Mouse (Mus musculus): ENCODE data around the gene Dennd4b. TPM values are rescaled to one million over a fixed set of nuclear protein-coding genes. Genes with fewer than 3 reads are reported as not detected.
"Not testable (repeated sequence)": the region's sequence is repeated elsewhere in the genome, so short reads cannot be mapped to it uniquely, and the experiment has no call there.

The Dennd4b gene
- total RNA-seq, 2 experiments from 2014 or later = 8.5 to 17.0 TPM

DNA sequence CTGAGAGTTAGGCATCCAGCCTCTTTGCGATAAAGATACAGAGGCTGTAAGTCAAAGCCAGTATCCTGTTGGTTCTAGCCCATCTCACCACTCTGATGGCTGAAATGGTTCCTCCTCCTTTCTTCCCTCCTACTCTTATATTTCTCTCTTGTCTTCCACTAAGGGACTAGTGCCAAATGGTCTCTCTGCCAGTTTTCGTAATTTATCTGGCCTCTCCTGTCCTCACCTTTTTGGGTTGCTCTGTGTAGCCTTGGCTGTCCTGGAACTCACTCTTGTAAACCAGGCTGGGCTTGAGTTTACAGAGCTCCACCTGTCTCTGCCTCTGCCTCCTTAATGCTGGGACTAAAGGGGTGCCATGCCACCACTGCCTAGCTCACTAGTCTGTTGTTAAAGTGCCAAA lies 12.3 kb upstream of the Dennd4b start:
- DNase-seq = not testable (repeated sequence)

DNA sequence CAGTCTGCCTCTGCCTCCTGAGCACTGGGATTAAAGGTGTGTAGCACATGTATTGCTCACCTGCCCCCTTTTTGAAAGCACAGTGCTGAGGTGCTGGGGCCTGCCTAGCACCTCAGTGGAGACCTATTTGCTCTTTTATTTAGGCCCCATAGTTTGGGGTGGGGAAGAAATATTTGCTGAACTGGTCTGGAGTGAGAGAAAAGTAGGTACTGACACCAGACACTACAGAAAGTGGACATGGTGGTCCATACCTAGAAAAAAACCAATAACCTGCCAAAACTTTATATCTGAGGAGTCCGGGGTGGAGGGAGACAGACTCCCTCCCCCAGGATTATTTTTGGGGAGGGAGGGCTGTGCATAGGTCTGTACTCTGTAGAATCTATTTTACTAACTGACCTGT lies 11.8 kb upstream of the Dennd4b start:
- not testable (repeated sequence) for DNase-seq

DNA sequence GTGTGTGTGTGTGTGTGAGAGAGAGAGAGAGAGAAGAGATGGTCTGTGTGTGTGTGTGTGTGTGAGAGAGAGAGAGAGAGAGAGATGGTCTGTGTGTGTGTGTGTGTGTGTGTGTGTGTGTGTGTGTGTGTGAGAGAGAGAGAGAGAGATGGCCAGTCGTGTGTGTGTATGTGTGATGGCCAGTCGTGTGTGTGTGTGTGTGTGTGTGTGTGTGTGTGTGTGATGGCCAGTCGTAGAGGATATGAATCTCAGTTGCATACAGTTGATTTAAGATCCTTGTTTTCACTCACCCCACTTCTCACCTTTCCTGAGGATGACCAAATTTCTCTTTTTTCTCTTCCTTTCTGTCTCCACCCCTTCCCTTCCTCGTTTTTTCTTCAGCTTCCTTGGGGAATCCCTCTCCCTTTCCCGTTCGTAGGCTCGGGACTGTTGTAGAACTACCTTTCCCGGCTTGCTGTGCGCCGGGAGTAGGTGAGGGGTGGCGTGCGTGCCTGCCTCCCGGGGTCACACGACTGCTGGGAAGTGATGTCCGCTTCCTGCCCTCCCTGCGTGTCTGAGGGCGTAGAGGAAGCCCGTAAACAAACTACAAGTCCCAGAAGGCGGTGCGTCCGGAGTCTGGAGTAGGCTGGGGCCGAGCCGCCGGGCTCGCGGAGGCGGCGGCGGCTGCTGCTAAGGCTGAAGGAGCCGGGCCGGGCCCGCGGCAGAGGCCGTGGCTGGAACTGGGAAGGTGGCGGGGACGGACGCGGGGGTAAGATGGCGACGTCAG lies 11.1 kb upstream of the Dennd4b start, which contains the start of gene Crtc2:
TSS of gene Crtc2 (plus strand) at position 511 of the 766 bp plus-strand sequence.
- peak; percentile 95 for DNase-seq

DNA sequence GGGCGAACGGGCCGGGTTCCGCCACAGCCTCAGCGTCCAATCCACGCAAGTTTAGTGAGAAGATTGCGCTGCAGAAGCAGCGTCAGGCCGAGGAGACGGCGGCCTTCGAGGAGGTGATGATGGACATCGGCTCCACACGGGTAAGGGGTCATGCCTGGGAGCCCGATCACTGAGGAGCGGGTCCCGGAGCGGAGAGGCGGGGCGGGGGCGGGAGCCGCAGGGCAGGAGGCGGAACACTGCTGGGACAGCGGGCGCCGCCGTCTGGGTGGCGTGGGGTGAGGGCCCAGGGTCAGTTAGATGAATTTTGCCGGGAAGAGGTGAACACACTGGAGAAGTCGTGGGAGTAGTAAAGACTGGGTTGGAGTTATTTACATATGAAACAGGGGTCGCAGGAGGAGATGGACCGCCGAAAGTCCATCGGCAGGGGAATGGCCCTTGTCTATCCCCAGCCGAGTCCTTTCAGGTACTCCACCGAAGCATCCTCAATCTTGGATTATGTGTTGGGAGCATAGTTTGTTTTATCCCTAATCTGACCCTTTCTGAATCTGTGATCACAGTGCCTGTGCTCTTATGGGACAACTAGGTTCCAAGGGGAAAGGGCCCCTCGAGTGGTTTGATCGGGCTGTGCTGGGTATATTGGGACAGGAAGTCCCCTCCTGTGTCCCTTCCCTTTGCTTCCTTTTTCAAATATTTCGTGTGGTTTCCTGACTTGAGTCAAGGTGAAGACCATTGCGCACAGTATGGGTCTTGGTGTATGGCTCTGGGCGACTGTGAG lies 10.4 kb upstream of the Dennd4b start:
- DNase-seq = peak; percentile 77

DNA sequence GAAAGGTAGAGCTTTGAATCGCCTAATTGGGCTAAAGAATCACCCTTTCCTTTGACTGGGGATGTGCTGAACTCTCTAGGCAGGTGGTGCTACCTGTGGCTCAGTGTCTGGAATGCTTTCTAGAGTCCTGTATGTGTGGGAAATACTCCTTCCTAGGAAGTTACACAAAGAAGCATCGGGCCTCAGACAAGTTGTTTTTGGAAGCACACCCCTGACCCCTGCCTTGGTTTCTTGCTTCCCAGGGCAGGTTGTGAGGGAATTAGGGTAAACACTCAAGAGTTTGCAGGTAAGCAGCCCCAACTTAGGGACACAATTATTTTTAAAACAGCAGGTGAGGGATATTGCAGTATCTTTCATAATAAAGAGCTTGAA lies 9.8 kb upstream of the Dennd4b start:
- DNase-seq = no peak

DNA sequence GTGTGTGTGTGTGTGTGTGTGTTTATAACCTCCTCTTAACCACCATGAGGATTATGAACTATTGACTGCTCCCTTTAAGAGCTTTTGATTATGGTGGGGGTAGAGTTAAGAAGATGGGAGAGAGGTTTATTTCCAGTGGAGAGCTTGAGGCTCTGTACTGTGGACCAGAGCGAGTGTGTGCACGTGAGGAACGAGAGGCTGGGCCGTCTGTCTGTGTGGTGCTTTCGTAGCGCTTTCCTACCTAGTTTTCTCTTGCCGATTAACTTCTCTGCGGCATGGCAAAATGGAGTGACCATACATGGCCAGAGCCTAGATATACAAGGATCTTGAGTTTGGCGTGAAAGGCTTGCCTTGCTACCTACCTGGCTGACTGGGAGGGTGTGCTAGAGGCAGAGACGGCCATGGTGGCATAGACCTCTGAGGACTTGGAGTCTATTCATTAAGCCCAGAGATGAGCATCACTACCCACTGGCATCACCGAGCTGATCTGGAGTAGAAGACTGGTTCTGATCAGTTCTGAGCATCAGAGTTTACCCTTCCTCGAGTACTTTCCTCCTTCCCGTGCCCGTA lies 9.1 kb upstream of the Dennd4b start:
- DNase-seq = no peak

DNA sequence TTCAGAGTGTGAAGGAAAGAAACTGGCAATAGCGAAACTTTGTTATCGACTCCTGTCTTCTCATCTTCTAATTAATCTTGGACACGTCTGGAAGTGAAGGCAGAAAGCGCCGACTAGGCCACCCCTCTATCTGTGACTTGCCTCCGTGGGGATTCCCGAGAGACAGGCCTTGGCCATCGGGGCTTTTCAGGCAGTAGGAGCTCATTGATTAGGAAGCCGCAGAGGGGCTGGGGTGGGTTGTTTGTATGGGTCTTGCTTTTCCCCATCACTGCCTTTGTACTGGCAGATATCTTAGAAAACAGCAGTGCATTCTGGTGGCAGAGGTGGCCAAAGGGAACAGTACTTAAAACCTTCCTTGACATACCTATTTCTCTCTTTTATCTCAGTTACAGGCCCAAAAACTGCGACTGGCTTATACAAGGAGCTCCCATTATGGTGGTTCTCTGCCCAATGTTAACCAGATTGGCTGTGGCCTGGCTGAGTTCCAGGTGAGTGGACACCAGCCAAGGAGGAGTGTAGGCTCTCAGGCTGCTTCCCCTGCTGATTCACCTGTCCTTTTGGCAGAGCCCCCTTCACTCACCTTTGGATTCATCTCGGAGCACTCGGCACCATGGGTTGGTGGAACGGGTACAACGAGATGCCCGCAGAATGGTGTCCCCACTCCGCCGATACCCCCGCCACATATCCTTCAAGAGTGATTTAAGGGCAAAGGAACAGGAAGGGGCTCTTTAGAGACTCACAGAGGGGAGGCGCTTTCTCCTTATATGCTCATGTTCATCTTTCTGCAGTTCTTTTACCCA lies 8.1 kb upstream of the Dennd4b start:
- peak; percentile 66 for DNase-seq

DNA sequence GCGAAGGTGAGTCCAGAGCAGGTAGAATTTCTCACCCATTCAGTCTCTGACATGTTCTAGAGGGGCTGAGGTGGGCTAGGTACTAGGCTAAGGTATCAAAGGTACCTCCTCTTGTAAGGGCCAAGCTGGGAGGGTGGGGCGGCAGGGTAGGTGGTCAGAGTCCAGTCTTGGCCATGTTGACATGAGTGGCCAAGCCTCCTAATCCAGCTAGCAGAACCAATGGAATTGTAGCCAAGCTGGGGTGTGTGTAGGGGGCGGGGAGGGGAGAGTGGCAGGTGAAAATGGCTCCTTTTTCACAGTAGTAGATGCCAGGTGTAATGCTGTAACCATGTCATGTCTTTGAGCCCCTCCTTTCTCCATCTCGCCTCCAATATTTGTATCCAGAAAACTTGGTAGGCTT lies 6.5 kb upstream of the Dennd4b start:
- DNase-seq = no peak

DNA sequence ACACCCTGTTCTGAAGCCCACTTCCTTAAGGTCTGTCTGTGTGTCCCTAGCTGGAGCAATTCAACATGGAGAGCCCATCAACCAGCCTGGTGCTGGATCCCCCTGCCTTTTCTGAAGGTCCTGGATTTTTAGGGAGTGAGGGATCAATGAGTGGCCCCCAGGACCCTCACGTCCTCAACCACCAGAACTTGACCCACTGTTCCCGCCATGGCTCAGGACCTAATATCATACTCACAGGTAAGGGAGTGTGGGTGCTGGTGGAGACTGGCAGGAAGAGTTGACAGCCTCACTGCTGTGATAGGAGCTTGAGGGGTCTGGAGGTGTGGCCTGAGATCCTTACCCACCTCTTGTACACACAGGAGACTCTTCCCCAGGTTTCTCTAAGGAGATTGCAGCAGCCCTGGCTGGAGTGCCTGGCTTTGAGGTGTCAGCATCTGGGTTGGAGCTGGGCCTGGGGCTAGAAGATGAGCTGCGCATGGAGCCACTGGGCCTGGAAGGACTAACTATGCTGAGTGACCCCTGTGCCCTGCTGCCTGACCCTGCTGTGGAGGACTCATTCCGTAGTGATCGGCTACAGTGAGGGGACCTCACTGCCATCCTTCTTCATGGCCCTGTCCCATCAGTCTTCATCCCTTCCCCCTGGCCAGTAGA lies 1.7 kb upstream of the Dennd4b start:
- DNase-seq = no peak

DNA sequence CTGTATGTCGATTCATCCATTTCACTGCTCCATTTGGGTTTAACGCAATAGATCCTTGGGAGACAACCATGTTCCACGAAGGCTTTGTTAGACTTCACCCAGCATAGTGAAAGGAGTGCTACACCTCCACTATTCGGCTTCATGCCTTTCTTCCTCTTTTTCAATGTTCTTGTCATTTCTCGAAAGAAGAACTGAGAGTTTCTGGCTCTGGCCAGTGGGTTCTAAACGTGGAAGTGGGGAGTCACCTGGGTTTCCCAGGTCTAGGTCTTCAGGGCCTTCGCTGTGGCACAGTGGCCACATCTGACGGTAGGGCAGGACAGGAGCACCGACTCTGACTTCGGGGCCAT lies 325 bp upstream of the Dennd4b start:
- no peak for DNase-seq

DNA sequence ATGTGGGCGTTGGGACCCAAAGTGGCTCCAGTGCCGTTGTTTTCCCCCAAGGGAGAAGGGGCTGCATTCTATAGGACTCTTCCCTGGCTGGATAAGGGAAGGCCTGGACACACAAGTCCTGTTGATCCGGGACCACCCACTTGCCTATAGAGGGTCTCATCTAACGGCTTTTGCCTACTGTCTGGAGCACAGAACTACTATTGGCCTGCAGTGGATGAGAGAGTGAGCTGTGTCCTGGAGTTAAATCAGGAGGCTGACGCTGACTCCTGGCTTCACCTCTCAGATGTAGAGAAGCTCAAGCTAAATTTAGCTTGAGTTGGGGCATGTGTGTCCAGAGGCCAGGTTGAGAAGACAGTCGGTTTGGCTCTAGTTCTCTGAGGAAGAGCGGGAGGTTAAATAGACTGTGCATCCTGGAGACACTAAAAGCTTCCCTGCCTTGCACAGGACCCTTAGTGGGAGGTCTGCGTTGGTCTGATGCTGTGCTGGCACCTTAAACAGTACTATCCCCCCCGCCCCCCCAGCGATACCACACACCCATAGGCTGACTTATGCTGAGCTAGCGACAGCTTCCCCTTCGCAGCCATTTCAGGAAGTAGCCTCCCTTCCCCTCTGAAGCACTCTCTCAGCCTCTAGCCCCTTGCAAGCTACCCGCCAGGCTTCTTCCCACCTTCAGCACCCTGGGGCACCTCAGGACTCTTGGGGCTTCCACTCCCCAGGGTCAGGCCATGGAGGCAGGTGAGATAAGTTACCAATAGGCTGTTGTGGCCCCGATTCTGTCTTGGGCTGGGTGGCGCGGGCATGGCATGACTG lies 1.2 kb downstream of the Dennd4b start:
- DNase-seq = no peak

DNA sequence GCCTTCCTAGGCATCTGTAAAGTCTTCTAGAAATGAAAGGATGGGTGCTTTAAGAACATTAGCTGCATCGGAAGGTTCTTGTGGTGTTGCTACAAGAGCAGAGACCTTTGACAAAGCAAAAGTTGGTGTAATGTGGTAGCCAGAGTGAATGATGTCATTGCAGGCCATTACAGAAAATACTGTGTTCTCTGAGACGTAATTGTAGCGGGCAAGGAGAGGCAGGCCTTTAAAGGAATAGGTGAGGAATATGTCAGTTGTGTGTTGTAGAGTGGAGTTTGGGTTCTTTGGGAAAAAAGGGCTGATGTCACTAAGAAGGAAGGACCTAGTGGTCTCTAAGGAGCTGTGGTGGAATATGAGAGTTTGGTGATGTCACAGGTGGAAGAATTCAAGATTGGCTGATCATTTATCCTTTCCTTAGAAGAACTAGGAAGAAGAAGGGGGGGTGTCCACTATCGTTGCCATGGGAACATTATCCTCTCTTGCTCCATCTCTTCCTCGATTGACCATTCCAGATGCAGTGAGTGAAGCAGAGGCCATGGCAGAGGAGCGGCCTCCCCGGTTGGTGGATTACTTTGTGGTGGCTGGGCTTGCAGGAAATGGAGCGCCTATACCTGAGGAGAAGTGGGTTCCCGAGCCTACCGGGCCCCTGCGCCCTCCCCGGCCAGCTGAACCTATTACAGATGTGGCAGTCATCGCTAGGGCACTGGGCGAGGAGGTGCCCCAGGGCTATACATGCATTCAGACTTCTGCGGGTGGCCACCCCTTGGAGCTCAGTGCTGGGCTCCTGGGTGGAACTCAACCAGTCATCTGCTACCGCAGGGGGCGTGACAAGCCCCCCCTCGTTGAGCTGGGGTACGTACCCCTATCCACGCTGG lies 2.2 kb downstream of the Dennd4b start:
- no peak for DNase-seq

DNA sequence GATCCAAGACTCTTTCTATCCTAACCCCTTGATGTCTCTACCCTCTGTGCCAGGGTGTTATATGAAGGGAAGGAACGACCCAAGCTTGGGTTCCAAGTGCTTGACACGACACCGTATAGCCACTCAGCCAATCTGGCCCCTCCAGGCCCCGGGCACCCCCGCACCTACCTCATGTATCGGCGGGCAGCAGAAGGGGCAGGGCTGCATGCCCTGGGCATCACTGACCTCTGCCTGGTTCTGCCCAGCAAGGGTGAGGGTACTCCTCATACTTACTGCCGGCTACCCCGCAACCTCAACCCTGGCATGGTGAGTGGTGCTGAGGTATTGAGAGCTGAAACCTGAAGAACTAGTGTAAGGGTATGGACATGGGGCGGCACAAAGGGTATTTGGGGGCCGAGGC lies 3.2 kb downstream of the Dennd4b start:
- no peak for DNase-seq

DNA sequence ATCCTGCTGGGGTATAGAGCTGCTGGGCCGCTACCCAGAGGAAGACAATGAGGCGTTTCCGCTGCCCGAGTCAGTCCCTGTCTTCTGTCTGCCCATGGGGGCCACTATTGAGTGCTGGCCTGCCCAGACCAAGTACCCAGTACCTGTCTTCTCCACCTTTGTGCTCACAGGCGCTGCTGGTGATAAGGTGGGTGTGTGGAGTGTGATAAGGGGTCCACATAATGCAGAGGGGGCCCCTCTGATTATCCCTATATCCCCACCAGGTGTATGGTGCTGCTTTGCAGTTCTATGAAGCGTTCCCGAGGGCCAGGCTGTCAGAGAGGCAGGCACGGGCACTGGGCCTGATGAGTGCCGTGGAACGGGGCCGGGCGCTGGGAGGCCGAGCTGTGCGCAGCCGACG lies 4.0 kb downstream of the Dennd4b start:
- DNase-seq = no peak

DNA sequence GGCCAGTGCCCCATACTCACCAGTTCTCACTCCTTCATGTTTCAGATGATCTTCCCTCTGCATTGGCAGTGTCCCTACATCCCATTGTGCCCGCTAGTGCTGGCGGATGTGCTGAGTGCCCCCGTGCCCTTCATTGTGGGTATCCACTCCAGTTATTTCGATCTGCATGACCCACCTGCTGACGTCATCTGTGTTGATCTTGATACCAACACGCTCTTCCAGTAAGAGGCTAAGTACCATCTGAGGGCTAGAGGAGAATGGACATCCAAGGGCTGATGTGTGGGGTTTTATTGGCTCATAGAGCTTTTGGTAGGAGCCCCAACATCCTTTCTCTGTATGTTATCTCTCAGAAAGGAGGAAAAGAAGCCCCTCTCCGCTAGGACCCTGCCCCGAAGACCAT lies 5.8 kb downstream of the Dennd4b start:
- no peak for DNase-seq

DNA sequence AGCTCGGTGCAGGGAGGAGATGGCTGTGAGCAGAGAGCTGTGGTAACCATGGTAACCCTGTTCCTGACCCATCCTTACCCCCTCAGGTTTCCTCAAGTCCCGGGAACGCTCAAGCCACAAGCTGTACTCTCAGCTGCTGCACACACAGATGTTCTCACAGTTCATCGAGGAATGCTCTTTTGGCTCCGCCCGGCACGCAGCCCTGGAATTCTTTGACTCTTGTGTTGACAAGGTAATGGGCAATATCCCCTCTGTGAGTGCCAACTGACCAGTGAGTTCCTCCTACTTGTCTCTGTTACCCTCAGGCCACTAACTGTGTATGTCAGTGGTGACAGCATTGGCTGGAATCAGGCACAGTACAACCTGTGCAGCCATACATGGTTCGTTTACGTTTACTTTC lies 7.2 kb downstream of the Dennd4b start:
- no peak for DNase-seq

DNA sequence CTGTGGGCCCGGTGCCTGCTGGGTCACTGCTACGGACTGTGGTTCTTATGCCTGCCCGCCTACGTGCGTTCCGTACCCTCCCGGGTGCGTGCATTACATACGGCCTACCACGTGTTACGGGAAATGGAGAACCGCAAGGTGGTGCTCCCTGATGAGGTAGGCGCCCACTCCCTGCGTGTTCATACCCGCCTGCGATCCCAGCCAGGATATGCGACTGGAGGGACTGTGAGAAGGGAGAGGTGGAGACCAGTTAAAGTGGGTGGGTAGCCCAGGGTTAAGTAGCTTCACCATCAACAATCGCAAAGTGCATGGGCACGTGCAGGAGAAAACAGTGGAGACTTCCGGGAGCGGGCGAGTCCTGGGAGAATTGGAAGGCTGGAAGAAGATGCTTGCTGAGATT lies 8.9 kb downstream of the Dennd4b start:
- no peak for DNase-seq

DNA sequence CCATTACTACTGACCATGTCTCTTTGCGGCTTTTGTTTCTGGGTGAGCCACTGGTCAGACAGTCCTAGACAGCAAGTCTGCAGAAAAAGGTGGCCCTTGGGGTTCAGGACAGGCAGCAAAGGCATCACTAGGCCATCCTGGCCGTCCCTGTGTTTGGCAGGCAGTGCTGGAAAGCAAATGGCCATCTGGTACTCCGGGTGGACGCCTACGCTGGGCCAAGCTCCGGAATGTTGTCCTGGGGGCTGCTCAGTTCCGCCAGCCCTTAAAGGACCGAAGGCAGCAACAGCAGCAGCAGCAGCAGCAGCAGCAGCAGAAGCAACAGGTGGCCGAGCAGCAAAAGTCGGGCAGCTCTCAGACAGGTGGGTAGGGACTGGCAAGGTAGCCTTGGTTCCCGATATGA lies 10.3 kb downstream of the Dennd4b start:
- DNase-seq = no peak

DNA sequence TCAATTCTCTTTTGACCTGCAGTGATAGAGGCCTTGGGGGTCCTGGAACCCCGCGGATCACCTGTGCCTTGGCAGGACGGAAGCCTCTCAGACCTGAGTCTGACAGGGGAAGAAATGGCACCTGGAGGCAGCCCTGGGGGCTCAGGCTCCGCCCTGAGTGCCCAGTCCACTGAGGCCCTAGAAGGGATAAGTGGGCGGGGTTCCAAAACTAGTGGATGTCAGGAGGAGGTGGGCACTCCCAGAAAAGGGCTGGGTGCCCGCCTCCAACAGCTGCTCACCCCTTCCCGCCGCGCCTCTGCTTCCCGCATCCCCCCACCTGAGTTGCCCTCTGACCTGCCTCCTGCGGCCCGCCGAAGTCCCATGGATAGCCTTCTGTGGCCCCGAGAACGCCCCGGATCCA lies 11.9 kb downstream of the Dennd4b start:
- no peak for DNase-seq

DNA sequence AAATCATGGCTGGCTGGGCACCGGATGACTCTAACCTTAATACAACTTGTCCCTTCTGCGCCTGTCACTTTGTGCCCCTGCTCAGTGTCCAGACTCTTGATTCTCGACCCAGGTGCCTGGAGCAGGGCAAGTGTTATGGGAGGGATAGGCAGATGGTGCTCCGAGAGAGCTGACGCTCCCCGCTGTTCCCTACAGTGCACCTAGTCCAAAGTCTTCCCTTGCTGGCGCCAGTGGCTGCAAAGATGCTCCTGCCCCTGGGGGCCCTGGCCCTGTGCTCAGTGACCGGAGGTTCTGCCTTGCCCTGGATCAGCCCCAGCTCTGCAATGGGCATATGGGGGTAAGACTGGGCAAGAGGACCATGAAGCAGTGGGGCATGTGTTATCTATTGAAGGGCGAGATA lies 12.8 kb downstream of the Dennd4b start:
- no peak for DNase-seq
